Mouse (Mus musculus) ES-E14 (cell line): Measurements from ENCODE around the gene Hectd4.
"Not testable (repeated sequence)": the region's sequence is repeated elsewhere in the genome, so short reads cannot be mapped to it uniquely, and the experiment has no call there.

Source experiments
- CHD2 ChIP-seq: IDR thresholded peaks from 2 replicates; pipeline ENCODE4 v1.6.1; 2014; ENCODE audit warnings: mild to moderate bottlenecking, low read depth, low read length, inconsistent platforms
- MAFK ChIP-seq: IDR thresholded peaks from 2 replicates; pipeline ENCODE4 v1.6.1; 2014; ENCODE audit warnings: mild to moderate bottlenecking, low read depth, low read length, inconsistent platforms; ENCODE audit not compliant: insufficient read depth
- ZC3H11A ChIP-seq: IDR thresholded peaks from 2 replicates; pipeline ENCODE4 v1.6.1; 2012; ENCODE audit warnings: low read depth, mild to moderate bottlenecking, inconsistent platforms, low read length, borderline replicate concordance
- ZNF384 ChIP-seq: IDR thresholded peaks from 2 replicates; pipeline ENCODE4 v1.6.1; 2012; ENCODE audit warnings: low read depth, low read length, inconsistent platforms

GRCm38 (mm10) chr5:121224020-121224419 lies 4.0 kb downstream of the Hectd4 start:
- TF ChIP-seq ZC3H11A, ZNF384, CHD2, MAFK: not testable (repeated sequence)
